Mouse (Mus musculus) CH12.LX (cell line): ENCODE measurements around the gene Prkn. TPM values are rescaled to one million over a fixed set of nuclear protein-coding genes. Genes with fewer than 3 reads are reported as not detected.

Experiments used
- DNase-seq: peaks from one replicate; pipeline ENCODE4 v3.0.0-alpha.2; 2013; ENCODE audit errors: extremely low read depth
- H3K27ac ChIP-seq: 2 replicates; pipeline ENCODE4 v1.5.1; 2012; ENCODE audit warnings: low read depth, mild to moderate bottlenecking, control low read depth, moderate library complexity; ENCODE audit not compliant: insufficient read depth
- H3K27me3 ChIP-seq: replicated peaks from 2 replicates; pipeline ENCODE3; 2012; ENCODE audit warnings: inconsistent platforms
- H3K36me3 ChIP-seq, 2 experiments: replicated peaks in 1 of 2; 2 replicates each; pipeline versions ENCODE3 to v1.6.1; 2012; ENCODE audit warnings: inconsistent platforms in 1 of 2, low read length in 1 of 2, mild to moderate bottlenecking in 1 of 2, mixed read lengths in 1 of 2, moderate library complexity in 1 of 2; ENCODE audit not compliant: control insufficient read depth in 1 of 2, insufficient read depth in 1 of 2
- H3K4me1 ChIP-seq, 2 experiments: 2 replicates each; pipeline ENCODE4 v1.6.1; 2012; ENCODE audit warnings: inconsistent platforms in 1 of 2, moderate library complexity in 1 of 2; ENCODE audit not compliant: insufficient read depth in 2 of 2, control insufficient read depth in 1 of 2
- H3K4me2 ChIP-seq: 2 replicates; pipeline ENCODE4 v1.6.1; 2012; ENCODE audit warnings: low read depth, mild to moderate bottlenecking, control low read depth; ENCODE audit not compliant: poor library complexity, insufficient read depth, severe bottlenecking
- H3K4me3 ChIP-seq, 3 experiments: fragments of 150-350 bp in 1 of 3; sonication (generic) in 1 of 3; replicated peaks in 1 of 3; 2 replicates each; pipeline versions ENCODE3 to v1.5.1; 2011 to 2012; ENCODE audit warnings: low read depth in 2 of 3, low read length in 2 of 3, mild to moderate bottlenecking in 2 of 3, moderate library complexity in 2 of 3, control low read depth in 1 of 3, improper control_type of control experiment in 1 of 3, inconsistent platforms in 1 of 3, mixed read lengths in 1 of 3; ENCODE audit not compliant: poor library complexity in 1 of 3
- H3K79me2 ChIP-seq: replicated peaks from 2 replicates; pipeline ENCODE4 v1.6.1; 2012; ENCODE audit warnings: mild to moderate bottlenecking, moderate library complexity; ENCODE audit not compliant: control insufficient read depth, poor library complexity, insufficient read depth, severe bottlenecking; ENCODE audit errors: extremely low read depth
- H3K9ac ChIP-seq: 2 replicates; pipeline ENCODE4 v1.6.1; 2012; ENCODE audit warnings: low read depth, mild to moderate bottlenecking, control low read depth, moderate library complexity; ENCODE audit not compliant: insufficient read depth
- H3K9me3 ChIP-seq: replicated peaks from 2 replicates; pipeline ENCODE3; 2012; ENCODE audit warnings: low read length, inconsistent platforms, mixed read lengths
- BHLHE40 ChIP-seq: IDR thresholded peaks from 2 replicates; pipeline ENCODE4 v1.6.1; 2011; ENCODE audit warnings: mild to moderate bottlenecking, low read depth, low read length, improper control_type of control experiment
- CHD2 ChIP-seq: IDR thresholded peaks from 2 replicates; pipeline ENCODE4 v1.6.1; 2011; ENCODE audit warnings: low read length, improper control_type of control experiment
- E2F4 ChIP-seq: IDR thresholded peaks from 2 replicates; pipeline ENCODE4 v1.6.1; 2011; ENCODE audit warnings: low read depth, low read length, improper control_type of control experiment; ENCODE audit not compliant: insufficient replicate concordance
- ETS1 ChIP-seq: conservative IDR thresholded peaks from 2 replicates; pipeline ENCODE4 v1.6.1; 2012; ENCODE audit warnings: low read depth, mild to moderate bottlenecking, inconsistent platforms, low read length, improper control_type of control experiment, moderate library complexity
- GABPA ChIP-seq: IDR thresholded peaks from 2 replicates; pipeline ENCODE4 v1.6.1; 2012; ENCODE audit warnings: low read depth, low read length, improper control_type of control experiment, inconsistent platforms; ENCODE audit not compliant: insufficient replicate concordance
- HCFC1 ChIP-seq: IDR thresholded peaks from 2 replicates; pipeline ENCODE4 v1.6.1; 2012; ENCODE audit warnings: low read depth, mild to moderate bottlenecking, inconsistent platforms, low read length, improper control_type of control experiment
- IRF4 ChIP-seq: IDR thresholded peaks from 2 replicates; pipeline ENCODE4 v1.6.1; 2014; ENCODE audit warnings: low read depth, mild to moderate bottlenecking, inconsistent platforms, low read length, improper control_type of control experiment
- JUN ChIP-seq: IDR thresholded peaks from 2 replicates; pipeline ENCODE4 v1.6.1; 2011; ENCODE audit warnings: low read depth, mild to moderate bottlenecking, low read length, improper control_type of control experiment, moderate library complexity; ENCODE audit not compliant: insufficient read depth
- JUND ChIP-seq: conservative IDR thresholded peaks from 2 replicates; pipeline ENCODE4 v1.6.1; 2011; ENCODE audit warnings: low read depth, low read length, improper control_type of control experiment
- KAT2A ChIP-seq: IDR thresholded peaks from 2 replicates; pipeline ENCODE4 v1.6.1; 2012; ENCODE audit warnings: low read length, improper control_type of control experiment, inconsistent platforms; ENCODE audit not compliant: insufficient replicate concordance
- MAZ ChIP-seq: IDR thresholded peaks from 2 replicates; pipeline ENCODE4 v1.6.1; 2012; ENCODE audit warnings: low read depth, mild to moderate bottlenecking, inconsistent platforms, low read length, improper control_type of control experiment, moderate library complexity
- MYC ChIP-seq: IDR thresholded peaks from 2 replicates; pipeline ENCODE4 v1.6.1; 2011; ENCODE audit warnings: low read depth, mild to moderate bottlenecking, improper control_type of control experiment, low read length
- NELFE ChIP-seq: IDR thresholded peaks from 2 replicates; pipeline ENCODE4 v1.6.1; 2011; ENCODE audit warnings: low read depth, low read length, improper control_type of control experiment
- NRF1 ChIP-seq: IDR thresholded peaks from 2 replicates; pipeline ENCODE4 v1.6.1; 2014; ENCODE audit warnings: low read depth, mild to moderate bottlenecking, inconsistent platforms, low read length, improper control_type of control experiment, moderate library complexity
- POLR2A ChIP-seq: IDR thresholded peaks from 2 replicates; pipeline ENCODE4 v1.6.1; 2011; ENCODE audit warnings: low read depth, mild to moderate bottlenecking, improper control_type of control experiment, low read length
- RAD21 ChIP-seq: IDR thresholded peaks from 2 replicates; pipeline ENCODE4 v1.6.1; 2011; ENCODE audit warnings: low read depth, mild to moderate bottlenecking, low read length, improper control_type of control experiment, moderate library complexity
- RCOR1 ChIP-seq: conservative IDR thresholded peaks from 2 replicates; pipeline ENCODE4 v1.6.1; 2012; ENCODE audit warnings: low read depth, mild to moderate bottlenecking, inconsistent platforms, low read length, improper control_type of control experiment
- SIN3A ChIP-seq: IDR thresholded peaks from 2 replicates; pipeline ENCODE4 v1.6.1; 2012; ENCODE audit warnings: low read length, improper control_type of control experiment, inconsistent platforms
- TBP ChIP-seq: conservative IDR thresholded peaks from 2 replicates; pipeline ENCODE4 v1.6.1; 2011; ENCODE audit warnings: low read depth, low read length, improper control_type of control experiment
- TCF12 ChIP-seq: IDR thresholded peaks from 2 replicates; pipeline ENCODE4 v1.6.1; 2014; ENCODE audit warnings: low read depth, mild to moderate bottlenecking, inconsistent platforms, low read length, improper control_type of control experiment
- USF1 ChIP-seq: IDR thresholded peaks from 2 replicates; pipeline ENCODE4 v1.6.1; 2014; ENCODE audit warnings: low read depth, mild to moderate bottlenecking, inconsistent platforms, low read length, improper control_type of control experiment
- USF2 ChIP-seq: conservative IDR thresholded peaks from 2 replicates; pipeline ENCODE4 v1.6.1; 2011; ENCODE audit warnings: low read depth, low read length, improper control_type of control experiment
- ZC3H11A ChIP-seq: IDR thresholded peaks from 2 replicates; pipeline ENCODE4 v1.6.1; 2012; ENCODE audit warnings: low read depth, mild to moderate bottlenecking, inconsistent platforms, low read length, improper control_type of control experiment
- ZKSCAN1 ChIP-seq: IDR thresholded peaks from 2 replicates; pipeline ENCODE4 v1.6.1; 2012; ENCODE audit warnings: low read depth, inconsistent platforms, low read length, improper control_type of control experiment, borderline replicate concordance
- ZNF384 ChIP-seq: IDR thresholded peaks from 2 replicates; pipeline ENCODE4 v1.6.1; 2012; ENCODE audit warnings: low read depth, low read length, improper control_type of control experiment, inconsistent platforms
- dilution Hi-C: fragments of 300-500 bp; cut with MboI; formaldehyde crosslinking; loops from 2 replicates; pipeline ENCODE4 v1.14.3; 2020; ENCODE audit warnings: low sequenced_read_pairs; ENCODE audit not compliant: extremely low pct_unique_long_range_greater_than_20kb, extremely low pct_ligation_motif_present
- in situ Hi-C: fragments of 300-500 bp; cut with MboI; formaldehyde crosslinking; loops from 3 replicates; pipeline ENCODE4 v1.14.3; 2019; ENCODE audit warnings: low sequenced_read_pairs, low pct_ligation_motif_present, low pct_unique_long_range_greater_than_20kb, mixed read lengths
- polyA plus RNA-seq: library from polyadenylated mRNA; unstranded; fragments of >175 nt; gene quantifications from 2 replicates; pipeline ENCODE4 v1.2.1, GENCODE M21; 2012; ENCODE audit warnings: low read depth; ENCODE audit not compliant: insufficient read length
- total RNA-seq, 2 experiments: library from RNA; depleted of rRNA; stranded (reverse); fragments of 300-350 nt in 1 of 2; fragments of >200 nt in 1 of 2; gene quantifications; 2 replicates each; pipeline ENCODE4 v1.2.3; 2012 to 2014

Prkn gene
- total and polyA plus RNA-seq, 3 experiments = 0.08 TPM; not detected in 2

DNA sequence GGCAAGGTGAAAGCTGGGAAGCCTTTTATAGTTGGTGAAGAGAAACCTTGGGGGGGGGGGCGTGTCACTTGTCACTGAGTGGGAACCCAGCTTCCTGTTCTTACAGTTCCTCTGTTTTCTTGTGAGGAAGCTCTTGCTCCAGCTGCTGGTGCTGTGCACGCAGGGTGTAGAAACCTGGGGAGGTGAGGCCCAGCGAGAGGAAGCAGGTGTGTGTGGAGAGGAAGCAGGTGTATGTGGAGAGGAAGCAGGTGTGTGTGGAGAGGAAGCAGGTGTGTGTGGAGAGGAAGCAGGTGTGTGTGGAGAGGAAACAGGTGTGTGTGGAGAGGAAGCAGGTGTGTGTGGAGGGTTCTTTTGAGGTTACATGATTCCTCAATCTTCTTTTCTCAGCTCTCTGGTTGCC is 266.8 kb downstream of the Prkn start:
- Histone ChIP-seq H3K4me2 (no peak overlapping the region), H3K79me2 (no peaks in the 10 kb centered on the region), H3K4me3 (no peak overlapping the region), H3K36me3 (no peaks in the 10 kb centered on the region), H3K27ac (no peak overlapping the region), H3K4me1 (no peaks in the 10 kb centered on the region), H3K9ac (no peak overlapping the region), H3K27me3 (no peaks in the 10 kb centered on the region), H3K9me3 (peaks cover 15% of the 10 kb centered on the region)
- TF ChIP-seq SIN3A = no peak
- no peak for TF ChIP-seq USF2
- no peak for TF ChIP-seq ZC3H11A
- no peak for TF ChIP-seq RAD21
- TF ChIP-seq JUN = no peak
- no peak for TF ChIP-seq NELFE
- no peak for TF ChIP-seq GABPA
- no peak for TF ChIP-seq MAZ
- TF ChIP-seq JUND = no peak
- no peak for TF ChIP-seq HCFC1
- no peak for TF ChIP-seq ZKSCAN1
- TF ChIP-seq NRF1 = no peak
- TF ChIP-seq CHD2 = no peak
- no peak for TF ChIP-seq POLR2A
- DNase-seq = no peak
- in situ Hi-C loops = no loop called here
- dilution Hi-C loops = no loop called here

DNA sequence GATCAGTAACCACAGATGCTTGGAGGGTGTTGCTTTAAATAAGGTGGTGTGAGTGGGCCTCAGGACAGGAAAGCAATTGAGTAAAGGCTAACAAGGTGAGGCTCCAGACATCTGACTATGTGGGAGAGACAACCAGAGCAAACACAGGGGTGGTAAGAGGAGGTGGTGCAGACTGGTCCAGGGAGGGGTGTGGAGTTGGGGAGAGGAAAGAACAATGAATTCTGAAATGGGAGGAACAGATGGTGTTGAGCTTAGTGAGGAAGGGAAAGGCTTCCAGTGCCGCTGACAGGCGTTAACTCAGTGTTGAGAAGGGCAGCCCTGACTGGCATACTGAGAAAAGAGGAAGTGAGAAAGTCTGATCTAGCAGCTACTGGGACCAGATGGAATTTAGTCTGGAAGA is 267.7 kb downstream of the Prkn start:
- dilution Hi-C loops (no loop called here), in situ Hi-C loops (no loop called here)
- H3K4me1 ChIP-seq = no peaks in the 10 kb centered on the region
- no peaks in the 10 kb centered on the region for H3K27me3 ChIP-seq
- H3K4me2 ChIP-seq = no peak overlapping the region
- no peak overlapping the region for H3K27ac ChIP-seq
- peaks cover 15% of the 10 kb centered on the region for H3K9me3 ChIP-seq
- no peaks in the 10 kb centered on the region for H3K36me3 ChIP-seq
- H3K4me3 ChIP-seq = no peak overlapping the region
- H3K79me2 ChIP-seq = no peaks in the 10 kb centered on the region
- H3K9ac ChIP-seq = no peak overlapping the region
- no peak for TF ChIP-seq TCF12
- no peak for TF ChIP-seq RCOR1
- no peak for TF ChIP-seq BHLHE40
- TF ChIP-seq JUN = no peak
- no peak for TF ChIP-seq USF1
- TF ChIP-seq POLR2A = no peak
- no peak for TF ChIP-seq ZNF384
- no peak for TF ChIP-seq IRF4
- no peak for TF ChIP-seq E2F4
- TF ChIP-seq MYC = no peak
- TF ChIP-seq GABPA = no peak
- TF ChIP-seq TBP = no peak
- no peak for TF ChIP-seq ZC3H11A
- no peak for TF ChIP-seq JUND
- TF ChIP-seq KAT2A = no peak
- TF ChIP-seq ETS1 = no peak
- TF ChIP-seq NELFE = no peak
- peak; percentile 10 for DNase-seq
